In genomic region chr8:69270386-69271202, GRCm38 (mm10) we compare ENCODE assay signal across 8 mouse cellular contexts. TPM values are rescaled to one million over a fixed set of nuclear protein-coding genes. Genes with fewer than 3 reads are reported as not detected.
A peak's percentile ranks its signal among the peaks of the same experiment; 100 is the strongest.
DNase-seq lines count a peak whose midpoint lies in the region; ATAC-seq and TF ChIP-seq lines count a peak whose summit lies in the region.

TSS of gene D130040H23Rik (plus strand) at chr8:69271080.

- no peak within 1 kb of the TSS for H3ac ChIP-seq in myocyte (ENCODE audit: control insufficient read depth, insufficient read length)

- peak within 1 kb of the TSS; percentile 70 for H3K4me2 ChIP-seq in heart, embryonic 12.5 days
- H3K4me2 ChIP-seq in liver, embryonic 11.5 days, result peak within 1 kb of the TSS; percentile 69
- H3K4me2 ChIP-seq in myocyte (ENCODE audit: low read depth), result peak within 1 kb of the TSS; percentile 58

- H3K9me3 ChIP-seq in heart, embryonic 12.5 days (replicated peaks), result no peaks in the 10 kb centered on the region
- no peaks in the 10 kb centered on the region for H3K9me3 ChIP-seq in liver, embryonic 11.5 days (ENCODE audit: control insufficient read depth, low read length)

- peak within 1 kb of the TSS; percentile 76 for H3K9ac ChIP-seq in heart, embryonic 12.5 days
- H3K9ac ChIP-seq in liver, embryonic 11.5 days (ENCODE audit: low read depth, low read length), result peak within 1 kb of the TSS; percentile 70

- 0 out of 2 replicates have a peak, but pooled peaks cover 4% of the 10 kb centered on the region for H3K4me1 ChIP-seq in heart, embryonic 12.5 days (replicated peaks)
- H3K4me1 ChIP-seq in liver, embryonic 11.5 days (replicated peaks; ENCODE audit: control insufficient read depth, insufficient read depth, low read length), result no peaks in the 10 kb centered on the region; the same call in 1 of the 2 replicates

- 0 out of 2 replicates have a peak, but pooled peaks have one; percentile 14 for ATAC-seq in erythroid progenitor cell, adult 5-6 weeks (replicated peaks; ENCODE audit: low FRiP score, poor library complexity, severe bottlenecking)
- peak; percentile 97 for ATAC-seq in heart, embryonic 12.5 days (ENCODE audit: insufficient number of reproducible peaks, low FRiP score)
- ATAC-seq in liver, embryonic 11.5 days (replicated peaks; ENCODE audit: low FRiP score), result peak; percentile 99

- peak within 1 kb of the TSS; percentile 62 for H3K4me3 ChIP-seq in heart, embryonic 12.5 days
- H3K4me3 ChIP-seq in liver, embryonic 11.5 days (ENCODE audit: low read depth, low read length), result peak within 1 kb of the TSS; percentile 65
- H3K4me3 ChIP-seq in myocyte, result peak within 1 kb of the TSS; percentile 10

- peak within 1 kb of the TSS; percentile 35 for H3K27ac ChIP-seq in heart, embryonic 12.5 days (ENCODE audit: poor library complexity, severe bottlenecking)
- H3K27ac ChIP-seq in liver, embryonic 11.5 days (ENCODE audit: low read depth, low read length), result peak within 1 kb of the TSS; percentile 41; the same call in 1 of the 2 replicates

- H3K79me2 ChIP-seq in myocyte (ENCODE audit: control insufficient read depth, insufficient read depth), result no peaks in the 10 kb centered on the region

- no peaks in the 10 kb centered on the region for H3K27me3 ChIP-seq in heart, embryonic 12.5 days (replicated peaks)
- H3K27me3 ChIP-seq in liver, embryonic 11.5 days (replicated peaks; ENCODE audit: control insufficient read depth, insufficient read depth, low read length), result no peaks in the 10 kb centered on the region
- no peaks in the 10 kb centered on the region for H3K27me3 ChIP-seq in myocyte (ENCODE audit: control insufficient read depth, insufficient read depth, insufficient read length)

- H3K36me3 ChIP-seq in heart, embryonic 12.5 days, result peaks cover 12% of the 10 kb centered on the region; the same call in 1 of the 2 replicates
- H3K36me3 ChIP-seq in liver, embryonic 11.5 days (ENCODE audit: control insufficient read depth, insufficient read depth, low read length), result no peaks in the 10 kb centered on the region
- no peaks in the 10 kb centered on the region for H3K36me3 ChIP-seq in myocyte (ENCODE audit: control insufficient read depth, insufficient read depth)

- TF ChIP-seq POLR2A in myocyte (IDR thresholded peaks at IDR 0.05; ENCODE audit: insufficient read length, low read depth), result no peak

- WGBS in heart, embryonic 12.5 days, result 6% methylated on average over 12 of the region's 12 CpGs
- 9% methylated on average over 12 of the region's 12 CpGs for WGBS in liver, embryonic 11.5 days

- peak; percentile 91 for DNase-seq in CD4-positive, CD25-positive, alpha-beta regulatory T cell, adult 2 months (ENCODE audit: low read depth, low spot score)
- peak; percentile 97 for DNase-seq in brain, adult 2 months (ENCODE audit: low read depth, low spot score)
- peak; percentile 84 for DNase-seq in kidney, postnatal 10 days
- DNase-seq in liver, embryonic 11.5 days (ENCODE audit: low spot score), result peak; percentile 65
- DNase-seq in spleen, postnatal 4 days (ENCODE audit: low spot score in 2 of 2), result peak; percentile 54 to 68

TF ChIP-seq in myocyte, 11 proteins besides CTCF, POLR2A, EP300 and RAD21:
- TF ChIP-seq MAX (IDR thresholded peaks at IDR 0.05; ENCODE audit: low read depth), result no peak
- TF ChIP-seq TCF12 (IDR thresholded peaks at IDR 0.05; ENCODE audit: insufficient read depth, poor library complexity, severe bottlenecking), result no peak
- TF ChIP-seq TCF3 (IDR thresholded peaks at IDR 0.05; ENCODE audit: insufficient read length, low read depth), result no peak
TF ChIP-seq in myocyte: peak in this region for 0.

RNA-seq across cellular contexts. Expression of gene D130040H23Rik, which starts in this region (rescaled TPM):
- total RNA-seq in erythroid progenitor cell, adult 5-6 weeks (2015; ENCODE audit: low replicate concordance), result 4.3 TPM in 1 of 2 replicates, not detected in the other
- 1.5 and 2.7 TPM in 2 replicates for total RNA-seq in erythroid progenitor cell, adult 5-6 weeks (2017; ENCODE audit: low replicate concordance)
- polyA plus RNA-seq in heart, embryonic 12.5 days (2016; fragmentation: Nextera tagmentation; extraction: Ambion mirVana), result 4.5 and 4.6 TPM in 2 replicates
- 3.7 and 3.9 TPM in 2 replicates for polyA plus RNA-seq in liver, embryonic 11.5 days (2014; fragmentation: Nextera tagmentation; extraction: Ambion mirVana)
- polyA plus RNA-seq in myocyte (2012; fragmentation: generic; extraction: Trizol), result 0.05 TPM

Comparison
In these comparisons a context has a peak if more than half of its experiments do, and no peak if none do; other contexts are left out.
1. Peak in every context shown above with its lines: DNase-seq, ATAC-seq, H3K4me3 ChIP-seq and H3K27ac ChIP-seq.
2. ATAC-seq: peak in every context shown above with its lines; median percentile 99 in liver, embryonic 11.5 days; 97 in heart, embryonic 12.5 days; 14 in erythroid progenitor cell, adult 5-6 weeks.
3. H3K4me3 ChIP-seq: peak in every context shown above with its lines; median percentile 65 in liver, embryonic 11.5 days; 62 in heart, embryonic 12.5 days; 10 in myocyte.